1 mouse cellular context compared by ENCODE assay signal in genomic region chr12:105602581-105603210, GRCm38 (mm10).
TF ChIP-seq lines count a peak whose summit lies in the region.

Gene Bdkrb1 (plus strand): TSS chr12:105603085.

TF ChIP-seq in CH12.LX, 34 proteins besides CTCF, POLR2A, EP300 and RAD21:
- TF ChIP-seq ETS1 (conservative IDR thresholded peaks at IDR 0.05; ENCODE audit: low read depth, low read length) (peak; percentile 41; the same call in 1 of the 2 replicates), SIN3A (IDR thresholded peaks at IDR 0.05; ENCODE audit: low read length) (no peak)
